Mouse (Mus musculus): ENCODE measurements at regions not wholly inside any gene's neighbourhood (a gene's known extent, or its start where the extent isn't known, plus 50 kb on each side); places are given as distances from the start of the nearest gene placed in this dataset.

DNA sequence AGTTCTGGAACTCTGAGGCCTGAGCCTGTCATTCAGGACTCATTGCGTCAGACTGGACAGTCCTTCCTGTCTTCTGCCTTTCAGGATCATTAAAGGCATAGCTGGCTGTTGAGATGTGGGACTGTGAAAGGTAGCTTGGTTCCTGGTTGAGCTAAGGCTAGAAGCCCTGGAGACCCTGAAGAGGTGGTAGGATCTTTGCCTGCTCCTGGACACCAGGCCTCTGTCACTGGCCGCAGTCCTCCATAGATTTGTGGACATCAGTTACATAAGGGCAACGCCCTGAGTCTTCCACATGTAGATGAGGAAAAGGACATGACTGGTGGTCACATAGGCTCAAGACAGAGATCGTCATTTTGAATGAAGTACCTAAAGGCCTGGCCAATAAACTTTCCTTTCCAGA, 127.9 kb downstream of the Opa1 start:
- no peak for DNase-seq

DNA sequence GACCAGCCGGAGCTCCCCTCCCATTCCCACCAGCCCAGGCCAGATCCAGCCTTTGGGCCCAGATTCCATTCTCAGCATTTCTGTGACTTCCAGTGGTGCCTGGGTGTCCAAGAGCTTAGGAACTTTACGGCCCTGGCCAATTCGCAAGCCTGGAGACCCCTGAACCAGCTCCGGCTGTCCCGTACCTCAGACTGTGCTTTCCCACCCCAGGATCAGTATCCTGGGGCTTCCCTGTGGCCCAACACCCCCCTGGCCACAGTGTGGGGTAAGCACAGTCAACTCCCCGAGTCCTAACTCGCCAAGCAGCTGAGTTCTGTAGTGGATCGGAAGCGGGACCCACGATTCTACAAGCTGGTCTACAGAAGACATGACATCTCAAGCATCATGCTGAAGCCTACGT, 128.5 kb downstream of the Opa1 start:
- DNase-seq: no peak

DNA sequence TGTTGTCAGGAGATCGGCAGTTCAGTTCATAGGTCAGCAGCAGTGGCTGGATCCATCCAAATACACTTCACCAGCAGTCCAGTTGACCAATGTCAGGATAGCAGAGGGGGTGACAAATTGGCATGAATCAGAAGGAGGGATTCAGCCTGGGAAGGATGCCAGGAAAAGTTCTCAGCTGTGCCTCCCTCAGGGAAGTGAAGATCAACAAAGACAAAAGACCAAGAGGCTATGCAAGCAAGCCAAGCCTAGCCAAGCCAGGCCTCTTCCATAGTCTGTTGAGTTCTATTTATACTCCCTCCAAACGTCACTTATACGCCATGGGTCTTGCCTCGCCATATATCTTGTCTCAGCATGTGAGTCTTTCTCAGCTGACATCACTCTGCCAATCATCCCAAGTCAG, 129.9 kb downstream of the Opa1 start:
- no peak for DNase-seq

DNA sequence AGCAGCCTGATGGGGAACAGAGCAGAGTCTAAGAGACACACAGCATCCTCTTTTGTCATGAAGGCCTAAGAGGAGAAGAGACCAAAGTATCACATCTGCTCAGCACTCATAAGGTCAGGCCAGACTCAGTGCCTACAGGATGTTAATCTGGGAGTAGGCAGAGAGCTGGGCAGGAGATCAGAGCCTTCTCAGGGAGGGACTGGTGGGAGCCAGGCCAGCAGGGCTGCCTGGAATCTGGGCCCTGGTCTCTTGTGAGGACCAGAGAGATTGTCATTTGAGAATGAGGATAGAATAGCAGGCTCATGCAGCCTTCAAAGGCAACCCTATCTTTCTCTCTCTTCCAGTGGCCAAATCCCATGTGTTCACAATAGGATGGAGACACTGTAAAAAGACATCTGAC, 132.3 kb downstream of the Opa1 start:
- no peak for DNase-seq

DNA sequence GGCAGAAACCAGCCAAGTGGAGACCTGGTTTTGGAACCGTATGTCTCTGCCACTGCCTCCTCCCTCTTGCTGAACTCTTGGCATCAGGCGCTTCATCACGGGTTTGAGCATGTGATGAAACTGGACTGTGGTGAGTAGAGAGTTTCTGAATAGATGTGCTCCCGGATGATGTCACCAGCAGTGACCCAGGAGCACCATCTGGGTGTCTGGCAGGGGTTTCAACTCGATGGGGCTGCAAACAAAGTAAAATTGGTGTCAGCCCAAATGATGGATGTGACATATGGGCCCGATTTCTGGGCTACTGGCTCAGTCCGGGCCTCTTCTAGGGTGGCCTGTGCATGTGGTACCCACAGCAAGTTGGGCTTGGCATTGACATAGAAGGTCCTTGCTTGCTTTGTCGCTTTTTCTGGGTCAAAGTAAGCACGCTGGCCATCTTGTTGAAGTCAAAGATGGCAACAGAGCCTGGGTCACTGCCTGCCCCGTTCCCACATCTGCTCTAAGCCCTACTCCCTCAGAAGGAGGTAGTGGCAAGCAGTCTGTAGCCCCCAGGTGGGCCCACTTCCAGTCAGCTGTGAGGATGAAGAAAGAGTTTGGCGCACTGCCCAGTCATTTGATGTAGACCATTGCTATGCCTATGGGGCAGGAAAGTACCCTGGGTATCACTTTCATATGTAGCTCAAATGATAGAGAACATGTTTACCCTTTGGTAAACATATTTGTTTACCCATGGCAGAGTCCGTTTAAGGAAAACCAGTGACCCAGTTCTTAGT, 133.0 kb downstream of the Opa1 start:
- peak; percentile 82 for DNase-seq

DNA sequence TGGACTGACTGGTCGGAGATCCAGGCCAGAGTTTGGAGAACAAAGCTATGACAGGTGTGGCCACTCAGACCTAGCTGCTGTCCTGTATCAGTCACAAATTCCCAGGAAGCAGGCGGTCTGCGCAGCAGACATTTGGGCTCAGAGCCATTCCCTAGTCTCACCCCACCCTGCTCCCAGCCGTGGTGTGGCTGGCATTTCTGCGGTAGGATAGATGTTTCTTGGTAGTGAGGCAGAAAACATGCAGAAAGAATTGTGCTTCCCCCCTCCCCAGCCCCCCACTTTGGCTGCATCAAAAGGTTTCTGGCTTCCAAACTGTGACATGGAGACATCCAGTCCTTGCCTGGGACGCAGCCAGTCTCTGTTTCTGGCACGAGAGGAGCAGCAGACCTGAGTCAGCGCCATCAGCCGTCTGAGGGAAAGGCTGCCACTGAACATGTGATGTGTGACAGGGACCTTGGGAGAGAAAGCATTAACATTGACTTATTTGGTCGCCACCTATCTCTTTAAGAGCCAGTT, 135.5 kb downstream of the Opa1 start:
- peak; percentile 81 for DNase-seq

DNA sequence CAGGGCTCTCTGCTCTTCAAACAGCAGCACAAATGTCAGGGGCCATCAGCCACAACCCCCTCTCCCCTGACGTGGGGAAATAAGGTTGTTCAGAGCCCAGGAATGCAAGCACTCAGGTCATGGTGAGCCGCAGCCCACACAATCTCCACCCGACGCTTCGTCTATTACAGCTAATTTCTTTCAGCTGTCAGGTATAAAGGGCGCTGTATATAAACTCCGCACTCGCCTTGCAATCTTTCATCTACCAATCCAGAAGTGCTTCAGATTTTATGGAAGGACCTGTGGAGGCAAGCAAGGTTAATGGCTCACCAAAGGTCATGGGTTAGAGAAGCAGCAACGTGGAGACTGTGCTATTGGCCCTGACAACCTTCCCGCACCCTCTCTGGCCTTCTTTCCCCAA, 139.8 kb downstream of the Opa1 start:
- no peak for DNase-seq

DNA sequence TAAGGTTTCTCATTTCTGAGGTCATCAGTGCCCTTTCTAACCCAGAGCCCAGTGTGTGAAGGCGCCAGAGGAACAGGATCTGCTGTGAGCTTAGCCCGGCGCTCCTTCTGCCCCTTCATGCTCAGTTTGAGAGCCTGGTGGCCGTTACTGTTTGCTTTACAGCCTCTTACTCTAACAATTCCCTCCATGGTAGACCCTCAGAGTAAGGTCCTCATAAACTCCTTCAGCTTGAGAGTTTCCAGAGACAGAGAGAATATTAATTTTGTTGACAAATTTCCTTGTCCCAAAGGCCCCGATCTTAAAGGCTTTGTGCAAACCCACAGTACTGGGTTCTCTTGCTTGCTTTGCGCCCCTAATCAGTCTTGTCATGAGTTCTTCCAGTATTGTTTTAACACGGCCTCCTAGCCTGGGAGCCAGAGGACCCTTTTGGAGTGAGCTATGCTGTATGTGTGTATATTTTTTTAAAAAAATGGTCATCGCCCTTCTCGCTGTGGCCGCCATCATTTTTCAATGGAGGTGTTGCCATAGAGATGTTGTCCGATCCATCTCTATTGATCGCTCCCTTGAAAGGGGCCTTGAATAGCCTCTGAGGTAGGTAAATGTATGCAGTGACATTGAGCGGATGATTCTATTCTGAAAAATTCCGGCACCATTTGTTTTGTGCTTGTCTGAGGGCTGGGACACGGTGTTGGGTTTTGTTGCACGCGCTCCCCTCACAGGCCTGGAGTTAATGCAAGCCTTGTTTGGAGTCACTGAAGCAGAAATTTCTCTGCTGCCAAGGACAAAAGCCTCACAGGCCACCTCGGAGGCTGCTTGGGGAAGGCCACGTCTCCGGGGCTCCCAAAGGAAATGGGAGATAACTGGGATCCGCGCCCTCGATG, 140.7 kb downstream of the Opa1 start:
- DNase-seq: no peak

DNA sequence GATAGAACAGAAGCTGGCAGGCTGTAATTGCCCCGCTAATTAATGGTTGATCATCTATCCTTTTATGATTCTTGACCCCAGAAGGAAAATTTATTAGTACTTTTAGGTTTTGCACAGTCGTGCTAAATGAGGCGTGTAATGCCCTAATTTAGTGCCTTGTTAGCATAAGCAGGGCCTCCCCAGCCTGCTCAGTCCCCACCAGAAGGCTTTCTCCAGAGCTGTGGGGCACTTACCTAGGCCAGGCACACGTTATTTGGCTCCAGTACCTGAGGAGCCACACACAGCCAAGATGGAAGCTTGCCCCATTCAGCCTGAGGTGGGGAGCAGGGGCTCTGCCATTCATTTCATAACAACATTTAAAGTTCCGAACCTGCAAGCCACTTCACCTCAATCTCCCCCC, 146.0 kb downstream of the Opa1 start:
- DNase-seq: no peak

DNA sequence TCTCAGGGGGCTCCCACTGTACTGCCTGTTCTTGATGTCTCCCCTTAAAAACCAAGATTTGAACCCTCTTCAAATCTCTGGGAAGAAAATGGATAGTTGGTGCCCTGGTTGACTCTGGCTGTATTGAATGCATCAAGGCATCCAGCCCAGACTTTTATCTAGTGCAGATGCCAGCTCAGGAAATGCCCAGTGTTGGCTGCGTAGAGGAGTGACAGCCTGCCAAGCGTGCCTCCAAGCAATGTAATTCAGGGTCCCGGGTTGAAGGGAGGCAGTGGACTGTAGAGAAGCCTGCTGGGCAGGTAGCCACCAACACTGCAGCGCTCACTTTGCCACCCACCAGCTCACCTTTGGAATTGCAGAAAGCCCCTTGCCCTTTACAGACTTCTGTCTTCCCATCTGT, 146.4 kb downstream of the Opa1 start:
- peak; percentile 58 for DNase-seq

DNA sequence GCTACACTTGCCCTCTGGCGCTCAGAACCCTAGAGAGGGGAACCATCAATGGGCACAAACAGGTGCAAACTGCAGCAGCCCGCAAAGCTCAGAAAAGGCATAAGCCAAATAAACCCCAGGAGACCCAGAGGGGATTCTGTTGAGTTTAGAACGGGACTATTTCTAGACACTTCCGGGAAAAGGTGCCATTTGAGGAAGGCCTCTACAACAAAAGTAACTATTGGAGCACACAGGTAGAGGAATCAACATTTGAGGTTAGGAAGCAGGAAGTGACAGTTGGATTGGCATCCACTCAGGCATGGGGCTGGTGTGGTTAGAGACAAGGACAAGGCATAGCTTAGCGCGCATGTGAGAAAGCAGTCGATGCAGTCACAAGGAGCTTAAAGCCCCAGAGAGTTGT, 148.3 kb downstream of the Opa1 start:
- DNase-seq: no peak

DNA sequence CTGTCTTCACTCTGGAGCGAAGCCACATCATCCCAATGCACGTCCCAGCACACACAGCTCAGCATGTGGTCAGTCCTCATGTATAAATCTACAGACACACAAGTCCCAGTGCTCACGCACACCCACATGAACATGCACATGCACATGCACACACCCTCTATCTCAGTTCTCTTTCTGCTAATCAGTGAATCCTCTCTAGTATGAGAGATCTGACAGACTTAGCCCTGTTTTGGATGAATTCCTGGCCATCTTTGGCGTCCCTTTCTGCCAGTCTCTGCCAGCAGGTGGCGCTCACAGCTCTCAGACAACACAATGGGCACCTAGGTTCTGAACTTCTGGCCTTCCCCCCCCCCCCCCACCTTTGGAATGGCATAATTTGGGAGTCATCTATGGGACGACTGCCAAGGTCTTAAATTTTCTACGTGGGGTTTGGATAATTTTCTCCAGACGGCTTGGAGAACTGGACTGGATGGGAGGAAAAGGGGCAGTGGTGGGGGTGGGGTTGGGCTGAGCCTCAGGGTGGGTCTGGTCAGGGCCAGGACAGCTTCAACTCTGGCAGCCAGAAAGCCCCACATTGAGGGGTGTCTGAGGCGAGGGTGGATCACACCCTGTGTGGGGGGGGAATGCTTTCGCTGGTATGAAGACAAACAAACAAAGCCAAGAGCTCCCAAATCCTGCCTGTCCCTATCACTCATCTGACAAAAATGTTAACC, 149.8 kb downstream of the Opa1 start:
- DNase-seq: peak; percentile 88

DNA sequence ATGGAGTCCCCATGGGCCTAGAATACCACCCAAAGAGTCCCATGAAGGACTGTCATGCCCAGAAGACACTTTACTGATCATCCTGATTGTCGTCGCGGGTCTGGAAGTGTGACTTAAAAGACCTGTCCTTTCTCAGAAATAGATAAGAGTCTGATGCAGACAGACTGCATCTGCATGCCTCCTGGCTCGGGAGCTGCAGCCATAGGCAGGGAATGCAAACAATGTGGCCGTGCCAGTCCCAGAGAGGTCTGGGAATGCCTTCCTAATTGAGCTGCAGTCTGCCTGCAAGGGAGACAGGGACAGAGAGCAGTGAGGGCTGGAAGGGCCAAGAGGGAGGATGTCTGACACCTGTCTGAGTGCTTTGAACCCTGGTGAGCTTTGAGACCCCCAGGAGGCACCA, 150.9 kb downstream of the Opa1 start:
- no peak for DNase-seq

DNA sequence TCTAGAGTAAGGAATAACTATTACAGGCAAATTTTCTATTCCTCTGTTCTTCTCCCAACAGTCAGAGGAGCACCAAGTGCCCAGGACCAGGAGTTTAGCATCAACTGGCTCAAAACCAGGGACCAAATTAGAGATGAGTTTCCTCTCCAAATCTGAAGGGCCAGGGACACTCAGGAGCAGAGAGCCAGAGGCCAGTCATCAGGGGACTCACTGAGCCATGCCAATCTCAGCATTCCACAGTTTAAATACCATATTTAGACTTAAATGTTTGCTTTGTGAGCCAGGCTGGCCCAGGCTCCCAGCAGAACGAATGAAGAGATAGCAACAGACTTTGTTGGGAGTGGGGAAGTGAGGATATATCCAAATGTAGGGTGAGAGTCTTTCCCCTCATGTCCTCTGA, 153.8 kb downstream of the Opa1 start:
- DNase-seq: no peak

DNA sequence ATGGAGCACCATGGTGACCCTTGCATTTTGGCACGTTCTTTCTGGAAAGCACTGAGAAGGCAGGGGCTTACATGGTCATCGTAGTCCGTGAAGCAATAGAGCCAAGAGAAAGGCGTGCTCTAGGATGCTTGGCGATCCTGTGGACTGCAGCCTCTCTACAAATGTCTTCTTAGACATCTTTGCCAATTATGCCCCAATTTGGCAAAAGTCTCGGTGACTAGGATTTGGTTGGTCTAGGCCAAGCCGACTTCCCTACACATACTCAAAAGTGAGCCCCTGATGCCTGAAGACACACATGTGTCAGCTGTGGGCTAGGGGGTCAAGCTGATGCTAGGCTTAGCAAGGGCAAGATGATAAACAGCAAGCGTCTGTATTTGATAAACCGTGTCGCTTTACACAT, 154.7 kb downstream of the Opa1 start:
- no peak for DNase-seq

DNA sequence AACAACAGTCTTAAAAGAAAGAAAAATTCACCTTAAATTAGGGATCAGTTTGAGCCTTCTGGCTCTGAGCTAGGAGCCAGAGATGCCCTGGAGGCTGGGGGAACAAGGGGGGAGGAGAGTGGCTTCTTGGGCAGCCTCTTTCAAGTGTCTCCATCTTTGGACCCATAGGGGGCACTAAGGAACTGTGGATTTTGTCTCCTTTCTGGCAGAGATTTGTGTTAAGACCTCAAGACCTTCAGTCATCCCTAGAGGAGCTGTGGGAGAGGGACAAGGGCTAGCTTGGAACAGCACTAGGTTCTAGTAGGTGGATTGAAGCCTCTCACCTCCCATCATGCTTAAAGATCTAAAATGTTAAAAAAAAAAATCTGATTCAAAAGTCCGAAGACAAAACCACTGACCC, 155.2 kb downstream of the Opa1 start:
- DNase-seq: peak; percentile 73

DNA sequence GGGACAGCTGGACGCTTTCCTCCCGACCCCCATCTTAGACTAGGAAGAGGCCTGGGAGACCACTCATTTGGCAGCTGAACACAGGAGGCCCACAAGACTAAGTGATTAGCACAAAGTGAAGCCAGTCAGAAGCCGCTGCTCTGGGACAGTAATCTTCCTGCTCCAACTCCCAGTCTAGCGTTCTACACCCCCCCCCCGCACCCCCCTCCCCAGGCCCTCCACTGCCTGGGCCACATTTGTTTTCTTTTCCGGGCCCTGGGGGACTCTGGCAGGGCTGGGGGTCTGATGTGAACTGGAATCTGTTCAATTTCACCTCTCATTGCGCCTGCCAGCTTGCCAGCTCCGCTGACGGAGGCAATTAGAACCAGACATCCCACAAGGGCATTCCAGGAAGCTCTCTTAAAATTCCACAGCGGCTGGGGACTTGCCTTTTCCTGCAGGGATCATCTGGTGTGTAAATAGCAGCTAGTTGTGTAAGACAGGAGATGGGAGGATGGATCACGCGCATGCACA, 155.7 kb downstream of the Opa1 start:
- DNase-seq: no peak

DNA sequence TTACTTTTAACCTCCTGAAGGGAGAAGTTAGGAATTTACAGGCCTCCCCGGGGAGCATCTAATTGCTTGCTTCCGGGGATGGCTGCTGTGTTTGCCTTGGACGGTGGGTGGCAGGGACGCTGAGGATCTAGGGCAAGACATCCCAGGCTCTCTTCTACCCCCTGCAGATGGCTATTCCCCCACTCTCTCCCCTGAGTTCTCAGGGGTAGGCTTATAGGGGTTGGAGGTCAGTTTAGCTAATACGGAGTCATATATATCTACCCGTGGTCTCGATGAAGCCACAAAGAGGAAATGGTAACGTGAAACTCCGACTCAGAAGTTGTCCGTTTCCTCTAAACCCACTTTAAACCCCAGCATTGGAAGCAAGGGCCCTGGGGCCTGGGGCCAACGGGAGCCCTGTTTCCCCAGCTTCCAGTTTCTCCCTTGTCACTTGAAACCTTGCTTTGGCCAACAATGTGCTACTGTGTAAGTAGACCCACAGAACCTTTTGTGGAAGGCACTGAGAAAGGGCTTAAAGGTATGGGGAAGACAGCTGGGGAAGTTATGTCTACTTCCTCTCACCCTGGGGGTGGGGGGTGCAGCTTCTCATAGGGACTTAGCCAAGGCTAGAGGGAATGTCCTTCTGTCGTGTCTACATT, 156.4 kb downstream of the Opa1 start:
- no peak for DNase-seq

DNA sequence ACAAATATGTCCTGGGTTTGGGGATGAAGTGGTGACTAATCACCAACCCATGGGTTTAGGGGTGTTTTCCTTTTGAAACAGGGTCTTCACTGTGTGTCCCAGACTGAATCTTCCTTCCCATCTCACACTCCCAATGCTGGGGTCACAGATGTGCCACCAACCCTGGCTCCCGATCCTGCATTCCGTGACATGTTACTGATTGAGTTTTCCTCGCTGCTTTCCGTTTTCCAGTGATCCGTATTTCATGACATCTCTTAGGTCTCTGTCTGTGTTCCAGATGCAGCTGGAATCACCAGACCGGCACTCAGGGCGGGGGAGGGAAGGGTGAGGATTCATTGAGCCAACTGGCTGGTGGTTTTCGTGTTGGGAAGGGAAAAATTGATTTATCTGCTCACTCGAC, 157.1 kb downstream of the Opa1 start:
- no peak for DNase-seq

DNA sequence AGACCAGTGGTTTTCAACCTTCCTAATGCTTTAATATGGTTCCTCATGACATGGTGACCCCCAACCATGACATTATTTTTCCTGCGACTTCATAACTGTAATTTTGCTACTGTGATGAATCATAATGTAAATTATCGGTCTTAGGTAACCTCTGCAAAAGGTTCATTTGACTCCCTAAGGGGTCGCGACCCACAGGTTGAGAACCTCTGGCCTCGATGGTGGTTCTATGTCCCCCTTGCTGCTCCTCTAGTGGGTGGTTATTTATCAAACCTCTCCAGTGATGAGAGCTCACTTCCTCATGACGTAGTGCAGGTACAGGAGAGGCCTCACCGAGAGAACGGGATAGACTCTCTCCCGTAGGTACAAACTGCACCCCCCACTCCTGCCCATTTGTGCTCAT, 158.9 kb downstream of the Opa1 start:
- no peak for DNase-seq

DNA sequence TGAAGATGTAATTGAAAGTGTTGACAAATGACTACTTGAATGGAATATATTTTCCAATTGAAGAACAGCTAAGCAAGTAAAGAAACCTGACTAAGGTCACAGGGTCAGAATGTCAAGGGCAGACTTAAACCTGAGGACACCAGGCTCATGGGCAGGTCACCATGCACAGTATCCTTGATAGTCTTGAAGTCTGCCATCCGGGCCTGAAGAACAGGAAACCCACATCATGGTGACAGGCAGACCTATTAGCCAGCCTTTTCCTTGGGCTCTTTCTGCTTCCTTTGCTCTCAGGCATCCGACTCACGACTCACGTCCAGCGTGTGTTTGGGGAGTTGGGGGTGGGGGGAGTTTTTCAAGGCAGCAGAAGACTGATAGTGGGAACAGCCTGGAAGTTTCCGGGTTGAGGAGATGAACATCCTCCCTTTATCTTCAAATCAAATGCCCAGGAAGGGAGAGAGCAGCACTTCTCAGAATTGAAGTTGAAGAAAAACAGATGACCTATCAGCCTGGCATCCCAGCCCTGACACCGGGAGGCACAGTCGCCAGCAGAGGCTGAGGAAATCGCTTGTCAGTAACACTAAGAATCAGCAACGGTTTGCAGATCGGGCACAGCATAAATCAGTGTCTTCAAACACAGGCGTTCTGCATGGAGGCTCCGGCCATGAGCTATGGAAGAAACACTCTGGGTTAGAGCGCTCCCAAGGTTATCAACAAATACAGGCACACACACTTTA, 163.5 kb downstream of the Opa1 start:
- DNase-seq: no peak

DNA sequence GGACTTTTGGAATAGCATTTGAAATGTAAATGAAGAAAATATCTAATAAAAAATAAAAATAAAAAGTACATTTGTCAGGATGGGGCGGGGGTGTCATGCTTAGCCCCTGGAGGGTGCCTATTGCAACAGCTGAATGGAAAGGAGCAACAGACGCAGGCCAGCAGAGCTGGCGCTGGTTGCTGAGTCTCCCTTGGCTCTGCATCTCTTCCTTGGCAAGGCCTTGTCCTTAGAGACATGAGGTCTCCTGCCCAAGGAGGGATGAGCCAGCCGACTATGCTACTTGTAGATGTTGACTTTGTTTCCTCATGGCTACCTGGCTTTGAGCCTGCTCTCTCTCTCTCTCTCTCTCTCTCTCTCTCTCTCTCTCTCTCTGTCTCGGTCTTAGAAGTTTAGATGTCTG, 166.4 kb downstream of the Opa1 start:
- DNase-seq: no peak
